Mouse (Mus musculus) MEL (cell line): ENCODE data around the gene 4430402I18Rik. TPM values are rescaled to one million over a fixed set of nuclear protein-coding genes. Genes with fewer than 3 reads are reported as not detected.

Experiments used
- DNase-seq: peaks from one replicate; pipeline ENCODE4 v3.0.0; 2011; ENCODE audit warnings: low read depth, low spot score
- H3K27ac ChIP-seq: 2 replicates; pipeline ENCODE4 v1.5.1; 2012; ENCODE audit warnings: low read depth, mild to moderate bottlenecking, control low read depth, low read length, moderate library complexity; ENCODE audit not compliant: control insufficient read depth
- H3K27me3 ChIP-seq, 2 experiments: fragments of 150-350 bp in 1 of 2; sonication (generic) in 1 of 2; 2 replicates each; pipeline ENCODE4 v1.6.1; 2012; ENCODE audit warnings: low read length in 2 of 2, mild to moderate bottlenecking in 2 of 2, improper control_type of control experiment in 1 of 2, moderate library complexity in 1 of 2; ENCODE audit not compliant: insufficient read depth in 2 of 2, control insufficient read depth in 1 of 2
- H3K36me3 ChIP-seq, 2 experiments: 2 replicates each; pipeline ENCODE4 v1.6.1; 2012 to 2014; ENCODE audit warnings: low read length in 2 of 2, improper control_type of control experiment in 1 of 2, inconsistent platforms in 1 of 2, mild to moderate bottlenecking in 1 of 2; ENCODE audit not compliant: insufficient read depth in 2 of 2, control insufficient read depth in 1 of 2
- H3K4me1 ChIP-seq, 2 experiments: fragments of 150-350 bp in 1 of 2; sonication (generic) in 1 of 2; 2 replicates each; pipeline ENCODE4 v1.6.1; 2012; ENCODE audit warnings: low read length in 2 of 2, improper control_type of control experiment in 1 of 2, mild to moderate bottlenecking in 1 of 2; ENCODE audit not compliant: insufficient read depth in 2 of 2, control insufficient read depth in 1 of 2
- H3K4me3 ChIP-seq, 2 experiments: fragments of 150-350 bp in 1 of 2; sonication (generic) in 1 of 2; 2 replicates each; pipeline ENCODE4 v1.5.1; 2012; ENCODE audit warnings: low read depth in 2 of 2, low read length in 2 of 2, mild to moderate bottlenecking in 2 of 2, moderate library complexity in 2 of 2, control low read depth in 1 of 2, improper control_type of control experiment in 1 of 2; ENCODE audit not compliant: control insufficient read depth in 1 of 2, insufficient read depth in 1 of 2
- H3K79me2 ChIP-seq: 2 replicates; pipeline ENCODE4 v1.6.1; 2012; ENCODE audit warnings: mild to moderate bottlenecking, low read length, moderate library complexity; ENCODE audit not compliant: control insufficient read depth, poor library complexity, insufficient read depth
- H3K9ac ChIP-seq: 2 replicates; pipeline ENCODE4 v1.6.1; 2012; ENCODE audit warnings: low read depth, mild to moderate bottlenecking, control low read depth, low read length, moderate library complexity; ENCODE audit not compliant: control insufficient read depth, poor library complexity, severe bottlenecking
- H3K9me3 ChIP-seq: fragments of 150-350 bp; sonication (generic); replicated peaks from 2 replicates; pipeline ENCODE4 v1.6.1; 2012; ENCODE audit warnings: mild to moderate bottlenecking, low read length, improper control_type of control experiment, moderate library complexity; ENCODE audit not compliant: insufficient read depth
- BHLHE40 ChIP-seq: IDR thresholded peaks from 2 replicates; pipeline ENCODE4 v1.6.1; 2012; ENCODE audit warnings: low read depth, mild to moderate bottlenecking, inconsistent platforms, low read length, improper control_type of control experiment, borderline replicate concordance
- CHD1 ChIP-seq: IDR thresholded peaks from 2 replicates; pipeline ENCODE4 v1.6.1; 2012; ENCODE audit warnings: low read depth, mild to moderate bottlenecking, inconsistent platforms, low read length, improper control_type of control experiment
- CHD2 ChIP-seq: IDR thresholded peaks from 2 replicates; pipeline ENCODE4 v1.6.1; 2011; ENCODE audit warnings: low read length, improper control_type of control experiment
- CTCF ChIP-seq, 3 experiments: IDR thresholded peaks in 2 of 3; conservative IDR thresholded peaks in 1 of 3; 2 replicates each; pipeline ENCODE4 v1.5.1; 2011 to 2012; ENCODE audit warnings: low read length in 3 of 3, low read depth in 2 of 3, mild to moderate bottlenecking in 2 of 3, improper control_type of control experiment in 1 of 3, inconsistent platforms in 1 of 3, mixed read lengths in 1 of 3, moderate library complexity in 1 of 3; ENCODE audit not compliant: control insufficient read depth in 1 of 3, insufficient read depth in 1 of 3, poor library complexity in 1 of 3, severe bottlenecking in 1 of 3
- E2F4 ChIP-seq: IDR thresholded peaks from 2 replicates; pipeline ENCODE4 v1.6.1; 2011; ENCODE audit warnings: low read depth, low read length, improper control_type of control experiment, borderline replicate concordance
- ELF1 ChIP-seq: IDR thresholded peaks from 2 replicates; pipeline ENCODE4 v1.6.1; 2014; ENCODE audit warnings: low read depth, mild to moderate bottlenecking, inconsistent platforms, low read length, improper control_type of control experiment, moderate library complexity
- EP300 ChIP-seq, 2 experiments: IDR thresholded peaks; 2 replicates each; pipeline ENCODE4 v1.6.1; 2011; ENCODE audit warnings: improper control_type of control experiment in 2 of 2, low read length in 2 of 2, low read depth in 1 of 2, mild to moderate bottlenecking in 1 of 2
- ETS1 ChIP-seq: IDR thresholded peaks from 2 replicates; pipeline ENCODE4 v1.6.1; 2012; ENCODE audit warnings: low read depth, mild to moderate bottlenecking, inconsistent platforms, low read length, improper control_type of control experiment, moderate library complexity
- GABPA ChIP-seq: IDR thresholded peaks from 2 replicates; pipeline ENCODE4 v1.6.1; 2012; ENCODE audit warnings: low read depth, mild to moderate bottlenecking, inconsistent platforms, low read length, improper control_type of control experiment, moderate library complexity
- GATA1 ChIP-seq: IDR thresholded peaks from 2 replicates; pipeline ENCODE4 v1.6.1; 2011; ENCODE audit warnings: low read depth, low read length, improper control_type of control experiment
- HCFC1 ChIP-seq: IDR thresholded peaks from 2 replicates; pipeline ENCODE4 v1.6.1; 2012; ENCODE audit warnings: low read depth, mild to moderate bottlenecking, inconsistent platforms, low read length, improper control_type of control experiment, moderate library complexity
- JUND ChIP-seq: IDR thresholded peaks from 2 replicates; pipeline ENCODE4 v1.6.1; 2011; ENCODE audit warnings: low read depth, mild to moderate bottlenecking, improper control_type of control experiment, low read length
- KAT2A ChIP-seq: conservative IDR thresholded peaks from 2 replicates; pipeline ENCODE4 v1.6.1; 2012; ENCODE audit warnings: low read depth, low read length, improper control_type of control experiment, inconsistent platforms
- MAFK ChIP-seq: IDR thresholded peaks from 2 replicates; pipeline ENCODE4 v1.6.1; 2011; ENCODE audit warnings: low read depth, mild to moderate bottlenecking, low read length, improper control_type of control experiment, borderline replicate concordance
- MAX ChIP-seq: IDR thresholded peaks from 2 replicates; pipeline ENCODE4 v1.6.1; 2011; ENCODE audit warnings: low read length, improper control_type of control experiment
- MAZ ChIP-seq: IDR thresholded peaks from 2 replicates; pipeline ENCODE4 v1.6.1; 2012; ENCODE audit warnings: low read depth, mild to moderate bottlenecking, inconsistent platforms, low read length, improper control_type of control experiment
- MEF2A ChIP-seq: IDR thresholded peaks from 2 replicates; pipeline ENCODE4 v1.6.1; 2014; ENCODE audit warnings: low read depth, mild to moderate bottlenecking, inconsistent platforms, low read length, improper control_type of control experiment; ENCODE audit not compliant: poor library complexity, insufficient replicate concordance, severe bottlenecking; ENCODE audit errors: extremely low read depth
- MXI1 ChIP-seq: IDR thresholded peaks from 2 replicates; pipeline ENCODE4 v1.6.1; 2011; ENCODE audit warnings: mild to moderate bottlenecking, low read depth, low read length, improper control_type of control experiment
- MYB ChIP-seq: IDR thresholded peaks from 2 replicates; pipeline ENCODE4 v1.6.1; 2011; ENCODE audit warnings: mild to moderate bottlenecking, low read depth, low read length, improper control_type of control experiment
- MYC ChIP-seq: IDR thresholded peaks from 2 replicates; pipeline ENCODE4 v1.6.1; 2011; ENCODE audit warnings: low read depth, mild to moderate bottlenecking, low read length, improper control_type of control experiment, moderate library complexity
- NELFE ChIP-seq: IDR thresholded peaks from 2 replicates; pipeline ENCODE4 v1.6.1; 2011; ENCODE audit warnings: low read depth, low read length, improper control_type of control experiment
- NRF1 ChIP-seq: IDR thresholded peaks from 2 replicates; pipeline ENCODE4 v1.6.1; 2014; ENCODE audit warnings: low read depth, mild to moderate bottlenecking, inconsistent platforms, low read length, improper control_type of control experiment, moderate library complexity; ENCODE audit not compliant: poor library complexity, insufficient read depth, severe bottlenecking
- POLR2A ChIP-seq, 2 experiments: IDR thresholded peaks; 2 replicates each; pipeline ENCODE4 v1.6.1; 2011 to 2012; ENCODE audit warnings: low read length in 2 of 2, mild to moderate bottlenecking in 2 of 2, control low read depth in 1 of 2, improper control_type of control experiment in 1 of 2, low read depth in 1 of 2, moderate library complexity in 1 of 2; ENCODE audit not compliant: control insufficient read depth in 1 of 2, insufficient read depth in 1 of 2, poor library complexity in 1 of 2
- POLR2AphosphoS2 ChIP-seq: IDR thresholded peaks from 2 replicates; pipeline ENCODE4 v1.6.1; 2011; ENCODE audit warnings: low read length, improper control_type of control experiment
- POLR2AphosphoS5 ChIP-seq: IDR thresholded peaks from 2 replicates; pipeline ENCODE4 v1.6.1; 2012; ENCODE audit warnings: low read depth, borderline replicate concordance, mild to moderate bottlenecking, inconsistent platforms, low read length, moderate library complexity, mixed read lengths
- RAD21 ChIP-seq: IDR thresholded peaks from 2 replicates; pipeline ENCODE4 v1.6.1; 2011; ENCODE audit warnings: mild to moderate bottlenecking, low read depth, low read length, improper control_type of control experiment
- RCOR1 ChIP-seq: IDR thresholded peaks from 2 replicates; pipeline ENCODE4 v1.6.1; 2012; ENCODE audit warnings: low read depth, mild to moderate bottlenecking, inconsistent platforms, low read length, improper control_type of control experiment
- SIN3A ChIP-seq: IDR thresholded peaks from 2 replicates; pipeline ENCODE4 v1.6.1; 2012; ENCODE audit warnings: low read length, improper control_type of control experiment, inconsistent platforms
- SMC3 ChIP-seq: IDR thresholded peaks from 2 replicates; pipeline ENCODE4 v1.6.1; 2011; ENCODE audit warnings: low read depth, low read length, improper control_type of control experiment
- TAL1 ChIP-seq: IDR thresholded peaks from 2 replicates; pipeline ENCODE4 v1.6.1; 2012; ENCODE audit warnings: mild to moderate bottlenecking, inconsistent platforms, low read length, moderate library complexity, mixed read lengths
- TBP ChIP-seq: IDR thresholded peaks from 2 replicates; pipeline ENCODE4 v1.8.0; 2011; ENCODE audit warnings: low read depth, low read length, improper control_type of control experiment
- TCF12 ChIP-seq: IDR thresholded peaks from 2 replicates; pipeline ENCODE4 v1.6.1; 2014; ENCODE audit warnings: low read depth, mild to moderate bottlenecking, inconsistent platforms, low read length, improper control_type of control experiment, moderate library complexity
- UBTF ChIP-seq: IDR thresholded peaks from 2 replicates; pipeline ENCODE4 v1.6.1; 2012; ENCODE audit warnings: low read depth, mild to moderate bottlenecking, inconsistent platforms, low read length, improper control_type of control experiment, moderate library complexity, borderline replicate concordance; ENCODE audit not compliant: insufficient read depth
- USF1 ChIP-seq: IDR thresholded peaks from 2 replicates; pipeline ENCODE4 v1.6.1; 2014; ENCODE audit warnings: low read depth, mild to moderate bottlenecking, inconsistent platforms, low read length, improper control_type of control experiment, moderate library complexity
- USF2 ChIP-seq, 2 experiments: IDR thresholded peaks; 2 replicates each; pipeline ENCODE4 v1.6.1; 2011 to 2012; ENCODE audit warnings: improper control_type of control experiment in 2 of 2, low read length in 2 of 2, borderline replicate concordance in 1 of 2, inconsistent platforms in 1 of 2, low read depth in 1 of 2, mild to moderate bottlenecking in 1 of 2; ENCODE audit not compliant: insufficient read depth in 1 of 2
- ZC3H11A ChIP-seq: IDR thresholded peaks from 2 replicates; pipeline ENCODE4 v1.6.1; 2012; ENCODE audit warnings: low read depth, mild to moderate bottlenecking, inconsistent platforms, low read length, improper control_type of control experiment
- ZNF384 ChIP-seq: IDR thresholded peaks from 2 replicates; pipeline ENCODE4 v1.6.1; 2012; ENCODE audit warnings: low read depth, mild to moderate bottlenecking, inconsistent platforms, low read length, improper control_type of control experiment
- polyA plus RNA-seq, 2 experiments: library from polyadenylated mRNA; stranded (reverse) in 1 of 2; unstranded in 1 of 2; fragments of >175 nt in 1 of 2; fragments of >200 nt in 1 of 2; gene quantifications; 2 replicates each; pipeline versions ENCODE4 v1.2.1 to v1.2.4; 2012; ENCODE audit warnings: low replicate concordance in 2 of 2, low read depth in 1 of 2; ENCODE audit not compliant: insufficient read length in 2 of 2, insufficient read depth in 1 of 2, missing spikeins in 1 of 2
- total RNA-seq: library from RNA; depleted of rRNA; stranded (reverse); fragments of 300-350 nt; gene quantifications from 2 replicates; pipeline ENCODE4 v1.2.3, GENCODE M21; 2012

The 4430402I18Rik gene
- total and polyA plus RNA-seq, 3 experiments = not detected

DNA sequence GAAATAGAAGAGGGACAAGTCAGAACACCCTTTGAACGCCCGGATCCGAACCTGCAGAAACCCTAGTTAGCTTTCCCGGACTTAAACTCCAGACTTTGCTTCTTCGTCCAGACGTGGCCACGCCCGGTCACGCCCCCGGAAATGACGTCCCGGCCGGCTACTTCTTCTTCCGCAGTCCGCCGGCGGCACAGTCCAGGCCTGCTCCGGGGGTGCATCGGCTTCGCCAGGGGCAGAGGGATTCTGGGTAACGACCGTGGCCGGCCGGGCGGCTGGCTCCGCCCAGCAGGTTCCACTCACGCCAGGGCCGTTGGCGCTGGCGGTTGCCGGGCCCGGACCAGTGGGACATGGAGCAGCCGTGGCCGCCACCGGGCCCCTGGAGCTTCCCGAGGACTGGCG lies 22.6 kb upstream of the 4430402I18Rik start, which contains the start of gene Cdc37l1:
Gene Cdc37l1, plus strand, starts transcription at position 159 of the 396 bp plus-strand sequence.
- DNase-seq = peak; percentile 97
- Histone ChIP-seq H3K36me3 (peaks cover 5 to 13% of the 10 kb centered on the region in 2 experiments), H3K79me2 (peaks cover 25% of the 10 kb centered on the region), H3K27ac (peak within 1 kb of the TSS; percentile 51), H3K4me1 (peaks cover 4 to 17% of the 10 kb centered on the region in 2 experiments), H3K9me3 (no peaks in the 10 kb centered on the region), H3K9ac (peak within 1 kb of the TSS; percentile 85), H3K4me3 (peak within 1 kb of the TSS; percentile 69 to 96), H3K27me3 (peaks cover 0 to 1% of the 10 kb centered on the region in 2 experiments; a peak in 2 of 4 replicates)
- TF ChIP-seq ZNF384 (no peak), KAT2A (peak; percentile 47; the same call in 1 of the 2 replicates), UBTF (no peak), TAL1 (no peak), POLR2AphosphoS5 (no peak), MYB (peak; percentile 71), NELFE (peak; percentile 83), MEF2A (no peak), USF1 (peak; percentile 71), EP300 (IDR thresholded peaks at IDR 0.05; ENCODE audit: low read depth in 1 of 2, low read length in 2 of 2) (no peak; a peak in 1 of 4 replicates), SIN3A (peak; percentile 87), BHLHE40 (peak; percentile 35; the same call in 1 of the 2 replicates), HCFC1 (peak; percentile 89), RCOR1 (no peak), MAFK (peak; percentile 2; the same call in 1 of the 2 replicates), CHD1 (peak; percentile 49; the same call in 1 of the 2 replicates), GATA1 (no peak), JUND (no peak), TBP (peak; percentile 77), GABPA (no peak), CTCF (IDR thresholded peaks at IDR 0.05 in 2 of 3, conservative IDR thresholded peaks at IDR 0.05 in 1 of 3; ENCODE audit: control insufficient read depth in 1 of 3, insufficient read depth in 1 of 3, low read depth in 2 of 3, low read length in 3 of 3, poor library complexity in 1 of 3, severe bottlenecking in 1 of 3) (no peak), MAZ (peak; percentile 46; the same call in 1 of the 2 replicates), POLR2A (IDR thresholded peaks at IDR 0.05; ENCODE audit: control insufficient read depth in 1 of 2, insufficient read depth in 1 of 2, low read depth in 1 of 2, low read length in 2 of 2, poor library complexity in 1 of 2) (peak; percentile 89 to 96), ETS1 (peak; percentile 68), USF2 (IDR thresholded peaks at IDR 0.05; ENCODE audit: borderline replicate concordance in 1 of 2, insufficient read depth in 1 of 2, low read depth in 1 of 2, low read length in 2 of 2) (no peak), E2F4 (no peak), ZC3H11A (no peak), TCF12 (no peak; the same call in none of the 2 replicates), SMC3 (no peak), MAX (peak; percentile 52; the same call in 1 of the 2 replicates), RAD21 (no peak), CHD2 (no peak), NRF1 (0 out of 2 replicates have a peak, but pooled peaks have one; percentile 34), MYC (no peak), POLR2AphosphoS2 (peak; percentile 77), MXI1 (peak; percentile 65; the same call in 1 of the 2 replicates), ELF1 (peak; percentile 90)
